Mouse (Mus musculus) MEL (cell line): ENCODE results near the gene Shisa6. TPM values are rescaled to one million over a fixed set of nuclear protein-coding genes. Genes with fewer than 3 reads are reported as not detected.

Experiments used
- DNase-seq: peaks from one replicate; pipeline ENCODE4 v3.0.0; 2011; ENCODE audit warnings: low read depth, low spot score
- H3K27ac ChIP-seq: 2 replicates; pipeline ENCODE4 v1.5.1; 2012; ENCODE audit warnings: low read depth, mild to moderate bottlenecking, control low read depth, low read length, moderate library complexity; ENCODE audit not compliant: control insufficient read depth
- H3K27me3 ChIP-seq, 2 experiments: fragments of 150-350 bp in 1 of 2; sonication (generic) in 1 of 2; 2 replicates each; pipeline ENCODE4 v1.6.1; 2012; ENCODE audit warnings: low read length in 2 of 2, mild to moderate bottlenecking in 2 of 2, improper control_type of control experiment in 1 of 2, moderate library complexity in 1 of 2; ENCODE audit not compliant: insufficient read depth in 2 of 2, control insufficient read depth in 1 of 2
- H3K36me3 ChIP-seq, 2 experiments: 2 replicates each; pipeline ENCODE4 v1.6.1; 2012 to 2014; ENCODE audit warnings: low read length in 2 of 2, improper control_type of control experiment in 1 of 2, inconsistent platforms in 1 of 2, mild to moderate bottlenecking in 1 of 2; ENCODE audit not compliant: insufficient read depth in 2 of 2, control insufficient read depth in 1 of 2
- H3K4me1 ChIP-seq, 2 experiments: fragments of 150-350 bp in 1 of 2; sonication (generic) in 1 of 2; 2 replicates each; pipeline ENCODE4 v1.6.1; 2012; ENCODE audit warnings: low read length in 2 of 2, improper control_type of control experiment in 1 of 2, mild to moderate bottlenecking in 1 of 2; ENCODE audit not compliant: insufficient read depth in 2 of 2, control insufficient read depth in 1 of 2
- H3K4me3 ChIP-seq, 2 experiments: fragments of 150-350 bp in 1 of 2; sonication (generic) in 1 of 2; 2 replicates each; pipeline ENCODE4 v1.5.1; 2012; ENCODE audit warnings: low read depth in 2 of 2, low read length in 2 of 2, mild to moderate bottlenecking in 2 of 2, moderate library complexity in 2 of 2, control low read depth in 1 of 2, improper control_type of control experiment in 1 of 2; ENCODE audit not compliant: control insufficient read depth in 1 of 2, insufficient read depth in 1 of 2
- H3K79me2 ChIP-seq: 2 replicates; pipeline ENCODE4 v1.6.1; 2012; ENCODE audit warnings: mild to moderate bottlenecking, low read length, moderate library complexity; ENCODE audit not compliant: control insufficient read depth, poor library complexity, insufficient read depth
- H3K9ac ChIP-seq: 2 replicates; pipeline ENCODE4 v1.6.1; 2012; ENCODE audit warnings: low read depth, mild to moderate bottlenecking, control low read depth, low read length, moderate library complexity; ENCODE audit not compliant: control insufficient read depth, poor library complexity, severe bottlenecking
- H3K9me3 ChIP-seq: fragments of 150-350 bp; sonication (generic); replicated peaks from 2 replicates; pipeline ENCODE4 v1.6.1; 2012; ENCODE audit warnings: mild to moderate bottlenecking, low read length, improper control_type of control experiment, moderate library complexity; ENCODE audit not compliant: insufficient read depth
- CHD2 ChIP-seq: IDR thresholded peaks from 2 replicates; pipeline ENCODE4 v1.6.1; 2011; ENCODE audit warnings: low read length, improper control_type of control experiment
- E2F4 ChIP-seq: IDR thresholded peaks from 2 replicates; pipeline ENCODE4 v1.6.1; 2011; ENCODE audit warnings: low read depth, low read length, improper control_type of control experiment, borderline replicate concordance
- EP300 ChIP-seq, 2 experiments: IDR thresholded peaks; 2 replicates each; pipeline ENCODE4 v1.6.1; 2011; ENCODE audit warnings: improper control_type of control experiment in 2 of 2, low read length in 2 of 2, low read depth in 1 of 2, mild to moderate bottlenecking in 1 of 2
- ETS1 ChIP-seq: IDR thresholded peaks from 2 replicates; pipeline ENCODE4 v1.6.1; 2012; ENCODE audit warnings: low read depth, mild to moderate bottlenecking, inconsistent platforms, low read length, improper control_type of control experiment, moderate library complexity
- HCFC1 ChIP-seq: IDR thresholded peaks from 2 replicates; pipeline ENCODE4 v1.6.1; 2012; ENCODE audit warnings: low read depth, mild to moderate bottlenecking, inconsistent platforms, low read length, improper control_type of control experiment, moderate library complexity
- JUND ChIP-seq: IDR thresholded peaks from 2 replicates; pipeline ENCODE4 v1.6.1; 2011; ENCODE audit warnings: low read depth, mild to moderate bottlenecking, improper control_type of control experiment, low read length
- MAZ ChIP-seq: IDR thresholded peaks from 2 replicates; pipeline ENCODE4 v1.6.1; 2012; ENCODE audit warnings: low read depth, mild to moderate bottlenecking, inconsistent platforms, low read length, improper control_type of control experiment
- MYB ChIP-seq: IDR thresholded peaks from 2 replicates; pipeline ENCODE4 v1.6.1; 2011; ENCODE audit warnings: mild to moderate bottlenecking, low read depth, low read length, improper control_type of control experiment
- MYC ChIP-seq: IDR thresholded peaks from 2 replicates; pipeline ENCODE4 v1.6.1; 2011; ENCODE audit warnings: low read depth, mild to moderate bottlenecking, low read length, improper control_type of control experiment, moderate library complexity
- POLR2AphosphoS2 ChIP-seq: IDR thresholded peaks from 2 replicates; pipeline ENCODE4 v1.6.1; 2011; ENCODE audit warnings: low read length, improper control_type of control experiment
- POLR2AphosphoS5 ChIP-seq: IDR thresholded peaks from 2 replicates; pipeline ENCODE4 v1.6.1; 2012; ENCODE audit warnings: low read depth, borderline replicate concordance, mild to moderate bottlenecking, inconsistent platforms, low read length, moderate library complexity, mixed read lengths
- RAD21 ChIP-seq: IDR thresholded peaks from 2 replicates; pipeline ENCODE4 v1.6.1; 2011; ENCODE audit warnings: mild to moderate bottlenecking, low read depth, low read length, improper control_type of control experiment
- RCOR1 ChIP-seq: IDR thresholded peaks from 2 replicates; pipeline ENCODE4 v1.6.1; 2012; ENCODE audit warnings: low read depth, mild to moderate bottlenecking, inconsistent platforms, low read length, improper control_type of control experiment
- SMC3 ChIP-seq: IDR thresholded peaks from 2 replicates; pipeline ENCODE4 v1.6.1; 2011; ENCODE audit warnings: low read depth, low read length, improper control_type of control experiment
- TBP ChIP-seq: IDR thresholded peaks from 2 replicates; pipeline ENCODE4 v1.8.0; 2011; ENCODE audit warnings: low read depth, low read length, improper control_type of control experiment
- ZC3H11A ChIP-seq: IDR thresholded peaks from 2 replicates; pipeline ENCODE4 v1.6.1; 2012; ENCODE audit warnings: low read depth, mild to moderate bottlenecking, inconsistent platforms, low read length, improper control_type of control experiment
- ZMIZ1 ChIP-seq: IDR thresholded peaks from 2 replicates; pipeline ENCODE4 v1.6.1; 2012; ENCODE audit warnings: low read depth, mild to moderate bottlenecking, inconsistent platforms, low read length, improper control_type of control experiment, moderate library complexity
- polyA plus RNA-seq, 2 experiments: library from polyadenylated mRNA; stranded (reverse) in 1 of 2; unstranded in 1 of 2; fragments of >175 nt in 1 of 2; fragments of >200 nt in 1 of 2; gene quantifications; 2 replicates each; pipeline versions ENCODE4 v1.2.1 to v1.2.4; 2012; ENCODE audit warnings: low replicate concordance in 2 of 2, low read depth in 1 of 2; ENCODE audit not compliant: insufficient read length in 2 of 2, insufficient read depth in 1 of 2, missing spikeins in 1 of 2
- total RNA-seq: library from RNA; depleted of rRNA; stranded (reverse); fragments of 300-350 nt; gene quantifications from 2 replicates; pipeline ENCODE4 v1.2.3, GENCODE M21; 2012

Shisa6 gene
- total and polyA plus RNA-seq, 3 experiments: not detected

- H3K9ac ChIP-seq: no peak overlapping the region
- no peak overlapping the region for H3K4me3 ChIP-seq
- no peaks in the 10 kb centered on the region for H3K9me3 ChIP-seq
- DNase-seq: no peak
- H3K27ac ChIP-seq: no peak overlapping the region
- H3K36me3 ChIP-seq: no peaks in the 10 kb centered on the region
- no peaks in the 10 kb centered on the region for H3K79me2 ChIP-seq
- TF ChIP-seq TBP (no peak), RCOR1 (no peak), CHD2 (no peak), E2F4 (no peak), HCFC1 (no peak), ETS1 (no peak), POLR2AphosphoS5 (no peak), ZC3H11A (no peak), EP300 (IDR thresholded peaks at IDR 0.05; ENCODE audit: low read depth in 1 of 2, low read length in 2 of 2) (no peak), MAZ (no peak), JUND (no peak), RAD21 (no peak), ZMIZ1 (no peak)
- TF ChIP-seq, all 39 proteins: peak for 0
- H3K4me1 ChIP-seq: no peaks in the 10 kb centered on the region
- H3K27me3 ChIP-seq: no peaks in the 10 kb centered on the region
Observed at GRCm38 (mm10) chr11:66222133-66222532, 303.6 kb downstream of the Shisa6 start.

- DNase-seq: no peak
- H3K4me3 ChIP-seq: no peak overlapping the region
- H3K79me2 ChIP-seq: no peaks in the 10 kb centered on the region
- no peaks in the 10 kb centered on the region for H3K36me3 ChIP-seq
- no peak for TF ChIP-seq MYC
- no peak for TF ChIP-seq SMC3
- TF ChIP-seq MYB: no peak
- no peak for TF ChIP-seq POLR2AphosphoS2
- TF ChIP-seq, all 39 proteins: peak for 0
- H3K4me1 ChIP-seq: no peaks in the 10 kb centered on the region
- no peaks in the 10 kb centered on the region for H3K27me3 ChIP-seq
- H3K9me3 ChIP-seq: no peaks in the 10 kb centered on the region
- H3K9ac ChIP-seq: no peak overlapping the region
- no peak overlapping the region for H3K27ac ChIP-seq
Observed at GRCm38 (mm10) chr11:66218469-66218868, 307.3 kb downstream of the Shisa6 start.
